Mouse (Mus musculus) midbrain, embryonic 13.5 days (tissue): Measurements from ENCODE around the gene Pheta1. TPM values are rescaled to one million over a fixed set of nuclear protein-coding genes. Genes with fewer than 3 reads are reported as not detected.

ENCODE experiments used
- ATAC-seq: fragments of 200-750 bp; cut with Nextera tagmentation; 2 replicates; pipeline ENCODE4 v1.8.0; 2017; ENCODE audit warnings: mild to moderate bottlenecking, moderate TSS enrichment, moderate library complexity
- H3K27ac ChIP-seq: fragments of 300-500 bp; sonication (generic); 2 replicates; pipeline ENCODE4 v1.5.1; 2015; ENCODE audit warnings: inconsistent platforms, mild to moderate bottlenecking, moderate library complexity
- H3K27me3 ChIP-seq: fragments of 300-500 bp; sonication (generic); 2 replicates; pipeline ENCODE4 v1.6.1; 2015; ENCODE audit warnings: mild to moderate bottlenecking, inconsistent platforms
- H3K36me3 ChIP-seq: fragments of 300-500 bp; sonication (generic); 2 replicates; pipeline ENCODE4 v1.6.1; 2015; ENCODE audit warnings: mild to moderate bottlenecking, inconsistent platforms
- H3K4me1 ChIP-seq: fragments of 300-500 bp; sonication (generic); replicated peaks from 2 replicates; pipeline ENCODE4 v1.6.1; 2015; ENCODE audit warnings: inconsistent platforms
- H3K4me2 ChIP-seq: fragments of 300-500 bp; sonication (generic); replicated peaks from 2 replicates; pipeline ENCODE4 v1.6.1; 2015; ENCODE audit warnings: moderate library complexity, mild to moderate bottlenecking, inconsistent platforms
- H3K4me3 ChIP-seq: fragments of 300-500 bp; sonication (generic); replicated peaks from 2 replicates; pipeline ENCODE4 v1.5.1; 2015; ENCODE audit warnings: mild to moderate bottlenecking, inconsistent platforms
- H3K9ac ChIP-seq: fragments of 300-500 bp; sonication (generic); replicated peaks from 2 replicates; pipeline ENCODE4 v1.6.1; 2015; ENCODE audit warnings: mild to moderate bottlenecking, inconsistent platforms
- H3K9me3 ChIP-seq: fragments of 300-500 bp; sonication (generic); 2 replicates; pipeline ENCODE4 v1.6.1; 2016; ENCODE audit warnings: mild to moderate bottlenecking, inconsistent platforms
- WGBS: fragments of 180-500 bp; shearing (Covaris S2); methylation state at CpG from one replicate; pipeline ENCODE4 v1.1.7; 2015; 5-methylcytosine and 5-hydroxymethylcytosine counted together
- polyA plus RNA-seq: library from polyadenylated mRNA; unstranded; fragments of >200 nt; fragmentation: Nextera tagmentation; extraction: Ambion mirVana; gene quantifications from 2 replicates; pipeline ENCODE4 v1.2.1, GENCODE M21; 2015

Pheta1 gene
- polyA plus RNA-seq: 52.3 and 56.8 TPM in 2 replicates

GRCm38 (mm10) chr5:121848743-121849142 is at the start of gene Pheta1:
TSS of gene Pheta1 (plus strand) at chr5:121848984.
- peak; percentile 90 for ATAC-seq
- WGBS: under 1% methylated on average over 36 of the region's 42 CpGs

DNA sequence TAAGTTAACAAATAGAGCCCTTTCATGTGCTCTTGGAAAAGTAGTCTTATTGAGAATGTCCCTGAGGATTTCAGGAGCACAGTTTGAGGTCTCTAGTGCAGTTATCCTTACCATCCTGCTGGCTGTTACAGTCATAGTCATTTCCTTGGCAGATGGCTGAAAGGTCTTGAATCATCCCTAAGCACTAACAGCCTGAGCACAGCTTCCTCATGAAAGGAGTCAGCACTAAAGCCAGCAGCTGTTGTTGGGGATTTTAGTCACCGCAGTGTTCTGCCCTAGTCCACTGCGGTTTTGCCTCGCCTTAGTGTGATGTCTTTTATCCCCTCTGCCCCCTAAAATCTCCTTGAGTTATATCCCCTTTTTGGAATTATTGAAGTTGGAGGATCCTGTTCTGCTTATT is 41.6 kb upstream of the Pheta1 start:
- Histone ChIP-seq H3K9ac (no peak overlapping the region), H3K4me3 (no peak overlapping the region), H3K27me3 (no peaks in the 10 kb centered on the region), H3K4me1 (peaks cover 4% of the 10 kb centered on the region; the same call in 1 of the 2 replicates), H3K27ac (no peak overlapping the region), H3K36me3 (peaks cover 65% of the 10 kb centered on the region), H3K9me3 (no peaks in the 10 kb centered on the region), H3K4me2 (no peak overlapping the region)
- WGBS: 62% methylated on average over 3 of the region's 3 CpGs
- no peak for ATAC-seq

More at GRCm38 (mm10) chr5:121848743-121849142, at the start of gene Pheta1:
- Histone ChIP-seq H3K27me3 (peaks cover 20% of the 10 kb centered on the region), H3K4me2 (peak within 1 kb of the TSS; percentile 80), H3K36me3 (peaks cover 27% of the 10 kb centered on the region), H3K4me1 (peaks cover 38% of the 10 kb centered on the region), H3K9ac (peak within 1 kb of the TSS; percentile 91), H3K27ac (peak within 1 kb of the TSS; percentile 69), H3K9me3 (no peaks in the 10 kb centered on the region), H3K4me3 (peak within 1 kb of the TSS; percentile 89)

GRCm38 (mm10) chr5:121808202-121808601 is 40.6 kb upstream of the Pheta1 start:
- peaks cover 66% of the 10 kb centered on the region for H3K36me3 ChIP-seq
- no peak for ATAC-seq
- no peaks in the 10 kb centered on the region for H3K27me3 ChIP-seq
- H3K9me3 ChIP-seq: no peaks in the 10 kb centered on the region
- H3K4me3 ChIP-seq: no peak overlapping the region
- 92% methylated on average over 2 of the region's 2 CpGs for WGBS
- peaks cover 4% of the 10 kb centered on the region; the same call in 1 of the 2 replicates for H3K4me1 ChIP-seq
- no peak overlapping the region for H3K4me2 ChIP-seq
- H3K9ac ChIP-seq: no peak overlapping the region
- H3K27ac ChIP-seq: no peak overlapping the region

DNA sequence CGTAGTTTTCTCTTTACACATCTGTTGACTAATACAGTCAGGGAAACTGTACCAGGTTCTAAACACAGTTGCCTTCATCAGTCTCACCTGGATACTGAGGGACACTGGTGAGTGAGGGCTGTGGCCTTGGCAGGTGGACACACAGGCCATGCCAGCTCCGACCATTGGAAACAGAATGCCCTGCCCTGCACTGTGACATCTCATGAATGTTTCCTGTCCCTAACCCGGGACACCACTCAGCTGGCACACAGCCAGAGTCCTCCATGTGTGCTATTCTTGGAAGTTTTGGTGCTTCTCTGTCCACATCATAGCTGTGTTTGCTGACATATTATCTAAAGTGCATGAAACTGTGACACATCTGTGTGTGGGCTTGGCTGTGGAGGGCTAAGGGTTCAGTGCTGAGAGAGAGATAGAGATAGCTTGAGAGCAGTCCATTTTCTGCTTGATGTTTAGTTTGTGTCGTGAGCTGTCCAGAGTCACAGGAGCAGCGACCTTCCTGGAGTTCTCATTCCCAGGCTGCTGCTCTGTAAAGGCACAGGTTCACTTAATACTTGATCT is 39.0 kb upstream of the Pheta1 start:
- peaks cover 64% of the 10 kb centered on the region for H3K36me3 ChIP-seq
- no peaks in the 10 kb centered on the region for H3K9me3 ChIP-seq
- no peak overlapping the region for H3K27ac ChIP-seq
- H3K4me1 ChIP-seq: peaks cover 4% of the 10 kb centered on the region; the same call in 1 of the 2 replicates
- H3K4me3 ChIP-seq: no peak overlapping the region
- ATAC-seq: no peak
- no peaks in the 10 kb centered on the region for H3K27me3 ChIP-seq
- H3K9ac ChIP-seq: no peak overlapping the region
- 80% methylated on average over 5 of the region's 5 CpGs for WGBS
- H3K4me2 ChIP-seq: no peak overlapping the region

GRCm38 (mm10) chr5:121810331-121811151 is 38.2 kb upstream of the Pheta1 start:
- H3K36me3 ChIP-seq: peaks cover 66% of the 10 kb centered on the region
- no peak overlapping the region for H3K4me3 ChIP-seq
- H3K4me2 ChIP-seq: no peak overlapping the region
- no peak overlapping the region for H3K9ac ChIP-seq
- H3K9me3 ChIP-seq: no peaks in the 10 kb centered on the region
- 91% methylated on average over 17 of the region's 17 CpGs for WGBS
- no peak overlapping the region for H3K27ac ChIP-seq
- no peaks in the 10 kb centered on the region for H3K27me3 ChIP-seq
- ATAC-seq: no peak
- H3K4me1 ChIP-seq: no peaks in the 10 kb centered on the region

GRCm38 (mm10) chr5:121811485-121811931 is 37.3 kb upstream of the Pheta1 start:
- Histone ChIP-seq H3K4me1 (no peaks in the 10 kb centered on the region), H3K27ac (no peak overlapping the region), H3K27me3 (no peaks in the 10 kb centered on the region), H3K4me3 (no peak overlapping the region), H3K9ac (no peak overlapping the region), H3K4me2 (no peak overlapping the region), H3K9me3 (no peaks in the 10 kb centered on the region), H3K36me3 (peaks cover 70% of the 10 kb centered on the region)
- WGBS: 95% methylated on average over 5 of the region's 5 CpGs
- ATAC-seq: no peak

DNA sequence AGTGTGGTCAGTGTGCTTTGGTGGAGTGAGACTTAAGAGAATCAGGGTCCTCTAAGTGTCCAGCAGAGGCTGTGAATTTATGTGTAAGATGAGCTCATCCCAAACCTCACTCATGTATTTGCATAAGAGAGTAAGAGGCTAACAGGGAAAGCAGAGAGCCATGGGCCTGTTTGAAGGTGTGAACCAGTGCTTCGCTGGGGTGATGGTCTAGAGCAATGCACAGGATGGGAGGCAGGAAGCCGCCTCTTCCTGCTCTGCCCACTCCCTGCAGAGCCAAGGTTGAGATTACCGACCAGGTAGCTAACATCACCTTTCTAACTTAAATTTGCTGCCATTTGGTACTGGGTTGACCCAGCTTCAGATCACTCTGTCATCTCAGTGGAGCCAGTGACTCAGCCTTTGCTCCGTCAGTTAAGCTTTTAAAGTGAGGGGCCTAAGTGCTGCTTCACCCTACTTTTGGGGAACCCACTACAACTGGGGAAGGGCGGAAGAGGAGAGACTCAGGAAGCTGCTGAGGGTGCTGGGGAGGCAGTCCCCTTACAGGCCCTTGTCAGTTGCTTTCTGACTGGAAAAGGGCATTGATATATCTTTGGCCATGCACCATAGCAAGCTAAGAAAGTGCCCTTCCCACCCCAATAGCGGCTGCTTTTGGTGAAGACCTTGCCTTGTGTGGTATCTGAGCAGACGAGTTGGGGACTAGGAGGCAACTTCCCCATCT is 36.1 kb upstream of the Pheta1 start:
- H3K4me2 ChIP-seq: no peak overlapping the region
- H3K4me3 ChIP-seq: no peak overlapping the region
- H3K4me1 ChIP-seq: no peaks in the 10 kb centered on the region
- no peak overlapping the region for H3K27ac ChIP-seq
- H3K9me3 ChIP-seq: no peaks in the 10 kb centered on the region
- ATAC-seq: no peak
- no peak overlapping the region for H3K9ac ChIP-seq
- WGBS: 89% methylated on average over 7 of the region's 7 CpGs
- peaks cover 79% of the 10 kb centered on the region for H3K36me3 ChIP-seq
- no peaks in the 10 kb centered on the region for H3K27me3 ChIP-seq

GRCm38 (mm10) chr5:121813744-121814143 is 35.0 kb upstream of the Pheta1 start:
- H3K9ac ChIP-seq: no peak overlapping the region
- 94% methylated on average over 10 of the region's 10 CpGs for WGBS
- H3K4me3 ChIP-seq: no peak overlapping the region
- H3K36me3 ChIP-seq: peaks cover 90% of the 10 kb centered on the region
- H3K27me3 ChIP-seq: no peaks in the 10 kb centered on the region
- ATAC-seq: no peak
- H3K27ac ChIP-seq: no peak overlapping the region
- H3K4me1 ChIP-seq: no peaks in the 10 kb centered on the region
- no peak overlapping the region for H3K4me2 ChIP-seq
- no peaks in the 10 kb centered on the region for H3K9me3 ChIP-seq

- Histone ChIP-seq H3K4me2 (no peak overlapping the region), H3K27ac (no peak overlapping the region), H3K4me1 (no peaks in the 10 kb centered on the region), H3K27me3 (no peaks in the 10 kb centered on the region), H3K9ac (no peak overlapping the region), H3K4me3 (no peak overlapping the region), H3K9me3 (no peaks in the 10 kb centered on the region), H3K36me3 (peaks cover 96% of the 10 kb centered on the region)
- 79% methylated on average over 3 of the region's 3 CpGs for WGBS
- ATAC-seq: peak; percentile 21; the same call in 1 of the 2 replicates
Observed at GRCm38 (mm10) chr5:121815067-121815466, 33.7 kb upstream of the Pheta1 start.

DNA sequence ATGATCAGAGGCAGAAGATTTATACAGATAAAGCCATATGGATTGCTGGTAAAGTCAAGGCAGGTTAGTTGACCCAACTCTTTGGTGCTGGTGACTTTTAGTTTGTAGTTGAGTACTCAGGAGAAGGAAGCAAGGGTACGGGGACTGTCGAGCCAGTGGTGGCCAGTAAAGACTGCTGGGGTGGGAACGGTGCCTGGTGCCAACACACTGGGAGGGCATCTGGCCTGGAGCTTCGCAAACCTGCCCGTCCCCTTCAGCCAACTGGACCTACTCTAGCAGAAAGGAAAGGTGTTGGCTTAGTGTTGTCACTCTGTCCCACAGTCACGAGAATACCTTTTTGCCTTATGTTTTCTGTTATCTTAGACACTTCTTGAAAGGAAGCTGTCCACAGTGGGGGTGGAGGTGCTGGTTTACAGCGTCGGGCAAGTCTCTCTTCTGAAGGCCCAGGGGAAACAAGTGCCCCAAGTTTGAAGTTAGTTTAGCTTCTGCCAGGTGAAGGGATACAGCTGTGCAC is 32.9 kb upstream of the Pheta1 start:
- no peak for ATAC-seq
- no peak overlapping the region for H3K4me3 ChIP-seq
- H3K9me3 ChIP-seq: no peaks in the 10 kb centered on the region
- 92% methylated on average over 8 of the region's 8 CpGs for WGBS
- H3K4me2 ChIP-seq: no peak overlapping the region
- no peaks in the 10 kb centered on the region for H3K4me1 ChIP-seq
- no peaks in the 10 kb centered on the region for H3K27me3 ChIP-seq
- H3K36me3 ChIP-seq: peaks cover 94% of the 10 kb centered on the region
- H3K9ac ChIP-seq: no peak overlapping the region
- H3K27ac ChIP-seq: no peak overlapping the region

DNA sequence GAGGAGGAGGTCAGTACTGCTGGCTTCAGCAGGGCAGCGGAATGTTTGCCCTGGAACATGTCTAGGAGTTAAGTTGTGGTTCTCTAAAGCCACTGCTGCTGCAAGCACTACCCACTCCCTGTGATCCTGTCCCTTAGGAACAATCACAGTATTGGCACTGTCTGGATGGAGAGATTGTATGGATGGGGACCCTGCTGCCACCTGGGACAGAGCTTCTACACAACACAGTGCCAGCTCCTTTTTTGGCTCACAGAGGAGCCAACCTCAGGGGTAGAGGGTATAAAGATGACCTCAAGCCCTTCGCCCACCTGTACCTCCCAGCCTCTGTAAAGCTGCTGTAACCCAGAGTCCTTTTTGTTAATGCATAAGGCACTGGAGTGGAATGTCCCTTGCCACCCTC is 32.2 kb upstream of the Pheta1 start:
- Histone ChIP-seq H3K9me3 (no peaks in the 10 kb centered on the region), H3K27me3 (no peaks in the 10 kb centered on the region), H3K4me2 (no peak overlapping the region), H3K9ac (no peak overlapping the region), H3K36me3 (peaks cover 90% of the 10 kb centered on the region), H3K4me3 (no peak overlapping the region), H3K4me1 (no peaks in the 10 kb centered on the region), H3K27ac (no peak overlapping the region)
- WGBS: 92% methylated on average over 2 of the region's 2 CpGs
- no peak for ATAC-seq

- Histone ChIP-seq H3K4me1 (no peaks in the 10 kb centered on the region), H3K9ac (no peak overlapping the region), H3K9me3 (no peaks in the 10 kb centered on the region), H3K4me2 (no peak overlapping the region), H3K27ac (no peak overlapping the region), H3K27me3 (no peaks in the 10 kb centered on the region), H3K36me3 (peaks cover 81% of the 10 kb centered on the region), H3K4me3 (no peak overlapping the region)
- no peak for ATAC-seq
- WGBS: 93% methylated on average over 9 of the region's 9 CpGs
Observed at GRCm38 (mm10) chr5:121817551-121817950, 31.2 kb upstream of the Pheta1 start.
